Mouse (Mus musculus): ENCODE measurements around the gene Dnajc28. TPM values are rescaled to one million over a fixed set of nuclear protein-coding genes. Genes with fewer than 3 reads are reported as not detected.

The Dnajc28 gene
- polyA plus RNA-seq, 1 experiment from 2014 or later: 4.1 TPM

DNA sequence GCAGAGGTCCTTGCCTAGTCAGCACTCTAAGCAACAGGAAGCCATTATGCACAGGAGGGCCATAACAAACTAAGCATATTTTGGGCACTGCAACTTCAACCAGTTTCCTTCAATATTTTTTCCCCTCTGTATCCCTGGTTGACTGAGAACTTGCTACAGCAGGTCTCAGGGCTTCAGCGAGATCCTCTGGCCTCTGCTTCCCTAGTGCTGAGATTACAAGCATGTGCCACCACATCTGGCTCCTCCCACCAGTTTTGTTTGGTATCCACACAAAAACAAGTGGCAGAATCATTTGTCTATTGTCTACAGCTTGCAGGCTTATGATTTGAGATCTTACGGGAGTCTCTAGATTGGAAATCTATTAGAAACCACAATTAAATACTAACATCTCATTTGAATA is 26.1 kb upstream of the Dnajc28 start:
- H3K36me3 ChIP-seq (ENCODE audit: control insufficient read depth, insufficient read depth, low read length): peaks cover 22% of the 10 kb centered on the region
- 80% methylated on average over 2 of the region's 2 CpGs for WGBS
- H3K9me3 ChIP-seq (ENCODE audit: control insufficient read depth, low read depth, low read length): no peaks in the 10 kb centered on the region
- H3K27ac ChIP-seq (ENCODE audit: low read length): no peak overlapping the region
- no peak for ATAC-seq (ENCODE audit: insufficient number of reproducible peaks, insufficient read depth, low FRiP score, low read depth)
- H3K9ac ChIP-seq (replicated peaks; ENCODE audit: low read depth, low read length): no peak overlapping the region
- no peak overlapping the region for H3K4me2 ChIP-seq (replicated peaks; ENCODE audit: low read depth, low read length)
- H3K4me1 ChIP-seq (ENCODE audit: control insufficient read depth, insufficient read depth, low read length): peaks cover 11% of the 10 kb centered on the region; the same call in 1 of the 2 replicates
- H3K27me3 ChIP-seq (ENCODE audit: control insufficient read depth, insufficient read depth, low read length): no peaks in the 10 kb centered on the region
- no peak overlapping the region for H3K4me3 ChIP-seq (ENCODE audit: low read depth, low read length)

DNA sequence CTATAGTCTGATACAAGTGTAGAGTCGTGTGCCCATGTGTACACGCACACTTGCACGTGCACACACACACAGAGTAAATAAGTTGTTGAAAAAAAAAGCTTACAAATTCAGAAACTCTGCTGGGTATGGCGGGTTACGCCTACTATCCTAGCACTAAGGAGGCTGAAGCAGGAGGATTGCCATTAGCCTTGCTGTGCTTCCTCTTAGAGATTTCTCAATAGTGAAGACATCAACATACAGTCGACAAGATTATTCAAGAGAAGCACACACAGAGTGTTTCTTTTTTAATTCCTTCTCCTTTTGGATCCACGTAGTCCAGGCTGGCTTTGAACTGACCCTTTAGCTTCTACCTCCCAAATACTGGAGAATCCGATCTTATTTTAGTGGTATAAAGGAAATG is 21.3 kb upstream of the Dnajc28 start:
- Histone ChIP-seq H3K27ac (ENCODE audit: low read length) (no peak overlapping the region), H3K9ac (replicated peaks; ENCODE audit: low read depth, low read length) (no peak overlapping the region), H3K4me2 (replicated peaks; ENCODE audit: low read depth, low read length) (no peak overlapping the region), H3K4me1 (ENCODE audit: control insufficient read depth, insufficient read depth, low read length) (peaks cover 7% of the 10 kb centered on the region; the same call in 1 of the 2 replicates), H3K27me3 (ENCODE audit: control insufficient read depth, insufficient read depth, low read length) (no peaks in the 10 kb centered on the region), H3K9me3 (ENCODE audit: control insufficient read depth, low read depth, low read length) (no peaks in the 10 kb centered on the region), H3K4me3 (ENCODE audit: low read depth, low read length) (no peak overlapping the region), H3K36me3 (ENCODE audit: control insufficient read depth, insufficient read depth, low read length) (peaks cover 63% of the 10 kb centered on the region)
- WGBS: 91% methylated on average over 8 of the region's 8 CpGs
- ATAC-seq (ENCODE audit: insufficient number of reproducible peaks, insufficient read depth, low FRiP score, low read depth): no peak

DNA sequence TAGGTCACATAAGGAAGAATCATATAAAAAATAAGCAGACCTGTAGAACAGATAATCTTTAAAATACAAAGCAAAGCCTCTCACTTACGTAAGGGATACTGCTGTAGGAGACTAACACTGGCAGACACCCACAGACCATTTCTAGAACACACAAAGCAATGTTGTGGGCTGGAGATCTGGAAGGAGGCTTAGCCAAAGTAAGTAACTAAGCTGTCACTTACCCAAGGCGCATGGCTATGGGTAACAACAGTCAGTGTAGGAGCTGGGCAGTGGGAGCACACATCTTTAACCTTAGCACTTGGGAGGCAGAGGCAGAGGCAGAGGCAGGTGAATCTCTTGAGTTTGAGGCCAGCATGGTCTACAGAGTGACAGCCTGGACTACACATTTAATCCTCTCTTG is 20.8 kb upstream of the Dnajc28 start:
- no peaks in the 10 kb centered on the region for H3K27me3 ChIP-seq (ENCODE audit: control insufficient read depth, insufficient read depth, low read length)
- H3K4me2 ChIP-seq (replicated peaks; ENCODE audit: low read depth, low read length): no peak overlapping the region
- no peak for ATAC-seq (ENCODE audit: insufficient number of reproducible peaks, insufficient read depth, low FRiP score, low read depth)
- H3K9me3 ChIP-seq (ENCODE audit: control insufficient read depth, low read depth, low read length): no peaks in the 10 kb centered on the region
- 92% methylated on average over 2 of the region's 2 CpGs for WGBS
- H3K27ac ChIP-seq (ENCODE audit: low read length): no peak overlapping the region
- no peak overlapping the region for H3K9ac ChIP-seq (replicated peaks; ENCODE audit: low read depth, low read length)
- peaks cover 64% of the 10 kb centered on the region for H3K36me3 ChIP-seq (ENCODE audit: control insufficient read depth, insufficient read depth, low read length)
- no peak overlapping the region for H3K4me3 ChIP-seq (ENCODE audit: low read depth, low read length)
- H3K4me1 ChIP-seq (ENCODE audit: control insufficient read depth, insufficient read depth, low read length): peaks cover 4% of the 10 kb centered on the region; the same call in 1 of the 2 replicates

DNA sequence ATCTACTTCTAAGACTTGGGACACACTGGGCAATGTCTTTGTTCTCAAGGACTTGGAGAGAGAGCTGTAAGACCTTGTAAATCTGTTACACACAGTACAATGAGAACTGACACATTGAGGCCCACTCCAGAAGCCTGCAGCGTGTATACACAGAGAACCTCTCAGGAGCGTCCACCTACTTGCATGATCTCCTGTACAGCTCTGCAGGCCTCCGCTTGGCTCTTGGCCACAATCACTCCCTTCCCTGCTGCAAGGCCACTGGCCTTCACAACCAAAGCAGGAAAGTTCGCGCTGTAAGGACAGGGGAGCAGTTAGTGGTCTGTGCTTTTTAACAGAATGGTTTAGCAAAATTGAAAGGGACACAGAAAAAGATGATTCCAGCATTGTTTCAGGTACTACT is 20.3 kb upstream of the Dnajc28 start:
- H3K4me1 ChIP-seq (ENCODE audit: control insufficient read depth, insufficient read depth, low read length): no peaks in the 10 kb centered on the region
- H3K36me3 ChIP-seq (ENCODE audit: control insufficient read depth, insufficient read depth, low read length): peaks cover 64% of the 10 kb centered on the region
- no peak for ATAC-seq (ENCODE audit: insufficient number of reproducible peaks, insufficient read depth, low FRiP score, low read depth)
- H3K4me3 ChIP-seq (ENCODE audit: low read depth, low read length): no peak overlapping the region
- no peaks in the 10 kb centered on the region for H3K9me3 ChIP-seq (ENCODE audit: control insufficient read depth, low read depth, low read length)
- no peak overlapping the region for H3K4me2 ChIP-seq (replicated peaks; ENCODE audit: low read depth, low read length)
- H3K9ac ChIP-seq (replicated peaks; ENCODE audit: low read depth, low read length): no peak overlapping the region
- H3K27me3 ChIP-seq (ENCODE audit: control insufficient read depth, insufficient read depth, low read length): no peaks in the 10 kb centered on the region
- H3K27ac ChIP-seq (ENCODE audit: low read length): no peak overlapping the region
- WGBS: 94% methylated on average over 5 of the region's 5 CpGs

DNA sequence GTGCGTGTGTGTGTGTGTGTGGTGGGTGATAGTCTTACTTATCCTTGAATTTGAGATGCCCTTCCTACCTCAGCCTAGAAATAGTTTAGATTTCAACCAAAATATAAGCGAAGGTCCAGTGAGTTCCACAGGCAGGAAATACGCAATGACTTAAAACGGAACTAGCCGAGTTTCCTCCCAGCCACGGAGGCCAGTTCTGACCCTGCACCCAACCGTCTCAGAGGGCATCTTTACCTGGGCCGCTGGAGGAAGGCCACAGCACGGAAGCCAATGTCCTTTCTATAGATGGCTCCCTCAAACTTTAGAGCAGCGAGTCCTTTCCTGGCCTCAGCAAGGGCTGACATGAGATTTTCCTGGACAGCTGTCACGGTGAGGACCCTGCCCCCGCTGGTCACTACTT is 14.8 kb upstream of the Dnajc28 start:
- peaks cover 76% of the 10 kb centered on the region for H3K36me3 ChIP-seq (ENCODE audit: control insufficient read depth, insufficient read depth, low read length)
- 90% methylated on average over 12 of the region's 12 CpGs for WGBS

DNA sequence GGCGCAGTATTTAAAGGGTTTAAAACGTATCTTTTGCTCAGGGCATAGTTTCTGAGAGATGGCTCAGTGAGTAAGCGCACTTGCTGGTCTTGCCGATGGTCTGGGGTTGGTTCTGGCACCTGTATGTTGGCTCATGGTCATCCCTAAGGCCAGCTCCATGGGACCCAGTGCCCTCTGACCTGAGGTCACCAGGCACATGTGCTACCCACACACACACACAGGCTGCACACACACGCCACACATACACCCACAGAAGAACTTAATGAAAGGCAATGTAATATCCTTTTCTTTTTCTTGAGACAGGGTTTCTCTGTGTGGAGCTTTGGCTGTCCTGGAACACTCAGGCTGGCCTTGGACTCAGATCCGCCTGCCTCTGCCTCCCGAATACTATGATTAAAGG is 14.1 kb upstream of the Dnajc28 start:
- H3K9ac ChIP-seq (replicated peaks; ENCODE audit: low read depth, low read length): no peak overlapping the region
- 95% methylated on average over 7 of the region's 7 CpGs for WGBS
- no peaks in the 10 kb centered on the region for H3K9me3 ChIP-seq (ENCODE audit: control insufficient read depth, low read depth, low read length)
- H3K27me3 ChIP-seq (ENCODE audit: control insufficient read depth, insufficient read depth, low read length): no peaks in the 10 kb centered on the region
- H3K4me2 ChIP-seq (replicated peaks; ENCODE audit: low read depth, low read length): no peak overlapping the region
- no peaks in the 10 kb centered on the region for H3K4me1 ChIP-seq (ENCODE audit: control insufficient read depth, insufficient read depth, low read length)
- H3K36me3 ChIP-seq (ENCODE audit: control insufficient read depth, insufficient read depth, low read length): peaks cover 75% of the 10 kb centered on the region
- no peak overlapping the region for H3K27ac ChIP-seq (ENCODE audit: low read length)
- no peak for ATAC-seq (ENCODE audit: insufficient number of reproducible peaks, insufficient read depth, low FRiP score, low read depth)
- H3K4me3 ChIP-seq (ENCODE audit: low read depth, low read length): no peak overlapping the region

More for the DNA sequence above, 14.8 kb upstream of the Dnajc28 start:
- Histone ChIP-seq H3K9me3 (ENCODE audit: control insufficient read depth, low read depth, low read length) (no peaks in the 10 kb centered on the region), H3K27ac (ENCODE audit: low read length) (no peak overlapping the region), H3K4me2 (replicated peaks; ENCODE audit: low read depth, low read length) (no peak overlapping the region), H3K27me3 (ENCODE audit: control insufficient read depth, insufficient read depth, low read length) (no peaks in the 10 kb centered on the region), H3K4me3 (ENCODE audit: low read depth, low read length) (no peak overlapping the region), H3K9ac (replicated peaks; ENCODE audit: low read depth, low read length) (no peak overlapping the region), H3K4me1 (ENCODE audit: control insufficient read depth, insufficient read depth, low read length) (no peaks in the 10 kb centered on the region)
- no peak for ATAC-seq (ENCODE audit: insufficient number of reproducible peaks, insufficient read depth, low FRiP score, low read depth)

DNA sequence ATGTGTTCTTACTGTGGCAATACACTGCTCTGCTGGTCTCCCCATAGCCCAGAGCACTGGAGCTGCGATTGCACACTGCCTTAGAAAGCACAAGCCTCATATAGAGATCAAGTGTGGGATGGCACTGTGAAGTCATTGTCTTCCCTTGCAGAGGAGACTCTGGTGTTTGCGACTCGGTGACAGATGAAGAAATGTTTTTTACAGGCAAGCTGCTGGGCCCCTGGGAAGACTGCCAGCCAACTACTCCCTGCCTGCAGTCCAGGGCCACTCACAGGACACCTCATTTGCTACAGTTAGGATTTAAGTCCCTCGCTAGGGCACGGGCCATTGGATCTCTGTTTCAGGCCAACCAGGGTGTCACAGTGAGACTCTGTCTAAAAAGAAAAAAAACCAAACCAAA is 13.6 kb upstream of the Dnajc28 start:
- no peak overlapping the region for H3K27ac ChIP-seq (ENCODE audit: low read length)
- no peak overlapping the region for H3K4me2 ChIP-seq (replicated peaks; ENCODE audit: low read depth, low read length)
- no peaks in the 10 kb centered on the region for H3K4me1 ChIP-seq (ENCODE audit: control insufficient read depth, insufficient read depth, low read length)
- H3K27me3 ChIP-seq (ENCODE audit: control insufficient read depth, insufficient read depth, low read length): no peaks in the 10 kb centered on the region
- no peak overlapping the region for H3K4me3 ChIP-seq (ENCODE audit: low read depth, low read length)
- WGBS: 88% methylated on average over 5 of the region's 5 CpGs
- H3K9me3 ChIP-seq (ENCODE audit: control insufficient read depth, low read depth, low read length): no peaks in the 10 kb centered on the region
- H3K9ac ChIP-seq (replicated peaks; ENCODE audit: low read depth, low read length): no peak overlapping the region
- no peak for ATAC-seq (ENCODE audit: insufficient number of reproducible peaks, insufficient read depth, low FRiP score, low read depth)
- H3K36me3 ChIP-seq (ENCODE audit: control insufficient read depth, insufficient read depth, low read length): peaks cover 75% of the 10 kb centered on the region

DNA sequence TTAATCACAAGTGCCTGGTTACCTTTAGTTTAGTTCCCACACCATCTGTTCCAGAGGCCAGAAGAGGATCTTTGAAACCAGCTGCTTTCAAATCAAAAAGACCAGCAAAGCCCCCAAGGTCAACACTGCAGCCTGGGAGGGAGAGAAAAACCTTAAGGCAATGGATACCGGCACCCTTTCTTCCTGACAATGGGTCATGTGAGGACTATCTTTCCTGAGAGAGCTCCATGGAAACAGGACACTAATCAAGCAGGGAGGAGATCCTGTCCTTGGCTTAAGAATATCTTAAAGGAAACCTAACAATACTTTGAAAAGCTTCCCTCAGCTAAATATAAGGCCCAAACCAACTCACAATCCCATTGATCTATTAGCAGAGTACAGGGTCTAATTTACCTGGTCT is 11.8 kb upstream of the Dnajc28 start:
- Histone ChIP-seq H3K9ac (replicated peaks; ENCODE audit: low read depth, low read length) (no peak overlapping the region), H3K4me2 (replicated peaks; ENCODE audit: low read depth, low read length) (no peak overlapping the region), H3K36me3 (ENCODE audit: control insufficient read depth, insufficient read depth, low read length) (peaks cover 63% of the 10 kb centered on the region), H3K9me3 (ENCODE audit: control insufficient read depth, low read depth, low read length) (no peaks in the 10 kb centered on the region), H3K4me3 (ENCODE audit: low read depth, low read length) (no peak overlapping the region), H3K4me1 (ENCODE audit: control insufficient read depth, insufficient read depth, low read length) (no peaks in the 10 kb centered on the region), H3K27me3 (ENCODE audit: control insufficient read depth, insufficient read depth, low read length) (no peaks in the 10 kb centered on the region), H3K27ac (ENCODE audit: low read length) (no peak overlapping the region)
- 66% methylated on average over 1 of the region's 1 CpGs for WGBS
- no peak for ATAC-seq (ENCODE audit: insufficient number of reproducible peaks, insufficient read depth, low FRiP score, low read depth)

DNA sequence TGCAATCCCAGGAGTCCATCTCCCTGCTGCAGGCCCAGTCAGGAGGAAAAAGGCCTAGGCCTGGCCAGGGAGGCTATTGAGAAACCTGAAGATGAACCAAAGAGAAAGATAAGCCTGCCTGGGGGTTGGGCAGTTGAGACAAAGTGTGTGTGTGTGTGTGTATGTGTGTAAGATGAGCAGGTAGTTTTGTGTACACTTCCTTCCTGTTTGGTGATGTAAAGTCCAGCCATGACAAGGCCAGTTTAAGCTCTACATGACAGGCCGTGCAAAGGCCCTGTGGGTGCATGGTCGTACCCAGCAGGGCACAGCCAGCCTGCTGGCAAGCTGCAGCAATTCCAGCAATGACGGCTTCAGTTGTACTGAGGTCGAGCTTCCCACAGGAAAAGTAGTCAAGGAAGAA is 10.9 kb upstream of the Dnajc28 start:
- Histone ChIP-seq H3K27me3 (ENCODE audit: control insufficient read depth, insufficient read depth, low read length) (no peaks in the 10 kb centered on the region), H3K27ac (ENCODE audit: low read length) (no peak overlapping the region), H3K4me2 (replicated peaks; ENCODE audit: low read depth, low read length) (no peak overlapping the region), H3K36me3 (ENCODE audit: control insufficient read depth, insufficient read depth, low read length) (peaks cover 67% of the 10 kb centered on the region), H3K9me3 (ENCODE audit: control insufficient read depth, low read depth, low read length) (no peaks in the 10 kb centered on the region), H3K9ac (replicated peaks; ENCODE audit: low read depth, low read length) (no peak overlapping the region), H3K4me3 (ENCODE audit: low read depth, low read length) (no peak overlapping the region), H3K4me1 (ENCODE audit: control insufficient read depth, insufficient read depth, low read length) (no peaks in the 10 kb centered on the region)
- ATAC-seq (ENCODE audit: insufficient number of reproducible peaks, insufficient read depth, low FRiP score, low read depth): no peak
- WGBS: 91% methylated on average over 4 of the region's 4 CpGs
